Mouse (Mus musculus): ENCODE data around the gene Olfr1425. TPM values are rescaled to one million over a fixed set of nuclear protein-coding genes. Genes with fewer than 3 reads are reported as not detected.
"Not testable (repeated sequence)": the region's sequence is repeated elsewhere in the genome, so short reads cannot be mapped to it uniquely, and the experiment has no call there.

Gene Olfr1425
- polyA plus RNA-seq (2012), result not detected in 2 replicates

GRCm38 (mm10) chr19:12077631-12078030, at the start of gene Olfr1425:
TSS of gene Olfr1425 (minus strand) at chr19:12077731.
- TF ChIP-seq GATA1 (IDR thresholded peaks at IDR 0.05; ENCODE audit: low read length), result not testable (repeated sequence)

- no peak for TF ChIP-seq GATA1 (IDR thresholded peaks at IDR 0.05; ENCODE audit: low read length)
Measured at GRCm38 (mm10) chr19:12123103-12123502, 45.6 kb upstream of the Olfr1425 start, which contains the start of gene Olfr76. TSS of gene Olfr76 (minus strand) at chr19:12123203.

GRCm38 (mm10) chr19:12116464-12116863, 38.9 kb upstream of the Olfr1425 start:
- TF ChIP-seq GATA1 (IDR thresholded peaks at IDR 0.05; ENCODE audit: low read length), result no peak

GRCm38 (mm10) chr19:12115797-12116196, 38.3 kb upstream of the Olfr1425 start, which contains the start of gene Olfr1428:
TSS of gene Olfr1428 (minus strand) at chr19:12115897.
- TF ChIP-seq GATA1 (IDR thresholded peaks at IDR 0.05; ENCODE audit: low read length), result no peak

GRCm38 (mm10) chr19:12113807-12114206, 36.3 kb upstream of the Olfr1425 start:
- TF ChIP-seq GATA1 (IDR thresholded peaks at IDR 0.05; ENCODE audit: low read length), result no peak

GRCm38 (mm10) chr19:12104541-12104940, 27.0 kb upstream of the Olfr1425 start:
- TF ChIP-seq GATA1 (IDR thresholded peaks at IDR 0.05; ENCODE audit: low read length), result no peak

- no peak for TF ChIP-seq GATA1 (IDR thresholded peaks at IDR 0.05; ENCODE audit: low read length)
Measured at GRCm38 (mm10) chr19:12103234-12103633, 25.7 kb upstream of the Olfr1425 start, which contains the start of gene Olfr1427. TSS of gene Olfr1427 (minus strand) at chr19:12103334.

GRCm38 (mm10) chr19:12091913-12092312, 14.4 kb upstream of the Olfr1425 start, which contains the start of gene Olfr1426:
TSS of gene Olfr1426 (minus strand) at chr19:12092013.
- TF ChIP-seq GATA1 (IDR thresholded peaks at IDR 0.05; ENCODE audit: low read length), result no peak

- TF ChIP-seq GATA1 (IDR thresholded peaks at IDR 0.05; ENCODE audit: low read length), result not testable (repeated sequence)
Measured at GRCm38 (mm10) chr19:12062582-12062981, 14.9 kb downstream of the Olfr1425 start, which contains the start of gene Olfr1424. TSS of gene Olfr1424 (minus strand) at chr19:12062682.

GRCm38 (mm10) chr19:12043163-12043562, 34.4 kb downstream of the Olfr1425 start:
- TF ChIP-seq GATA1 (IDR thresholded peaks at IDR 0.05; ENCODE audit: low read length), result no peak

- TF ChIP-seq GATA1 (IDR thresholded peaks at IDR 0.05; ENCODE audit: low read length), result no peak
Measured at GRCm38 (mm10) chr19:12041217-12041616, 36.3 kb downstream of the Olfr1425 start, which contains the start of gene Olfr1423. TSS of gene Olfr1423 (minus strand) at chr19:12041317.

GRCm38 (mm10) chr19:12037727-12038126, 39.8 kb downstream of the Olfr1425 start:
- no peak for TF ChIP-seq GATA1 (IDR thresholded peaks at IDR 0.05; ENCODE audit: low read length)

- no peak for TF ChIP-seq GATA1 (IDR thresholded peaks at IDR 0.05; ENCODE audit: low read length)
Measured at GRCm38 (mm10) chr19:12026606-12027005, 50.9 kb downstream of the Olfr1425 start.

- TF ChIP-seq GATA1 (IDR thresholded peaks at IDR 0.05; ENCODE audit: low read length), result no peak
Measured at GRCm38 (mm10) chr19:12025333-12025732, 52.2 kb downstream of the Olfr1425 start.

- no peak for TF ChIP-seq GATA1 (IDR thresholded peaks at IDR 0.05; ENCODE audit: low read length)
Measured at GRCm38 (mm10) chr19:12024149-12024548, 53.4 kb downstream of the Olfr1425 start.

Other genes starting within 250 kb of the Olfr1425 start
- gene Olfr1417, start 238.5 kb downstream of the Olfr1425 start, polyA plus RNA-seq (2012), result not detected in 2 replicates
- gene Olfr1418, start 216.7 kb downstream of the Olfr1425 start, polyA plus RNA-seq (2012), result not detected in 2 replicates
- gene Olfr1419, start 202.6 kb downstream of the Olfr1425 start, polyA plus RNA-seq (2012), result not detected in 2 replicates
- gene Olfr1420, start 191.2 kb downstream of the Olfr1425 start, polyA plus RNA-seq (2012), result not detected in 2 replicates
- 10.3 and 19.4 TPM in 2 replicates for gene Patl1, start 165.3 kb downstream of the Olfr1425 start, polyA plus RNA-seq (2012)
- 9.9 and 12.0 TPM in 2 replicates for gene Osbp, start 111.8 kb downstream of the Olfr1425 start, polyA plus RNA-seq (2012)
- gene Olfr1423, start 36.4 kb downstream of the Olfr1425 start, polyA plus RNA-seq (2012), result not detected in 2 replicates
- gene Olfr1424, start 15.0 kb downstream of the Olfr1425 start, polyA plus RNA-seq (2012), result not detected in 2 replicates
- not detected in 2 replicates for gene Olfr1426, start 14.3 kb upstream of the Olfr1425 start, polyA plus RNA-seq (2012)
- not detected in 2 replicates for gene Olfr1427, start 25.6 kb upstream of the Olfr1425 start, polyA plus RNA-seq (2012)
- not detected in 2 replicates for gene Olfr1428, start 38.2 kb upstream of the Olfr1425 start, polyA plus RNA-seq (2012)
- gene Olfr76, start 45.5 kb upstream of the Olfr1425 start, polyA plus RNA-seq (2012), result not detected in 2 replicates
- not detected in 2 replicates for gene Olfr1555-ps1, start 92.4 kb upstream of the Olfr1425 start, polyA plus RNA-seq (2012)
- gene Olfr1431, start 122.9 kb upstream of the Olfr1425 start, polyA plus RNA-seq (2012), result not detected in 2 replicates
- gene Olfr1432, start 154.9 kb upstream of the Olfr1425 start, polyA plus RNA-seq (2012), result not detected in 2 replicates
- not detected in 2 replicates for gene Olfr262, start 163.9 kb upstream of the Olfr1425 start, polyA plus RNA-seq (2012)
- not detected in 2 replicates for gene Olfr235, start 183.3 kb upstream of the Olfr1425 start, polyA plus RNA-seq (2012)
- not detected in 2 replicates for gene Olfr1434, start 202.1 kb upstream of the Olfr1425 start, polyA plus RNA-seq (2012)
- gene Olfr1436, start 221.4 kb upstream of the Olfr1425 start, polyA plus RNA-seq (2012), result not detected in 2 replicates
- gene Olfr1437, start 247.4 kb upstream of the Olfr1425 start, polyA plus RNA-seq (2012), result not detected in 2 replicates

Measured in G1E-ER4 (cell line).